Mouse (Mus musculus) liver, embryonic 15.5 days (tissue): ENCODE measurements at regions not wholly inside any gene's neighbourhood (a gene's known extent, or its start where the extent isn't known, plus 50 kb on each side); places are given as distances from the start of the nearest gene placed in this dataset.

ENCODE experiments used
- ATAC-seq: fragments of 200-750 bp; cut with Nextera tagmentation; 2 replicates; pipeline ENCODE4 v1.8.0; 2017; ENCODE audit warnings: moderate number of reproducible peaks, mild to moderate bottlenecking, moderate library complexity; ENCODE audit not compliant: insufficient read depth
- H3K27ac ChIP-seq: fragments of 300-500 bp; sonication (generic); replicated peaks from 2 replicates; pipeline ENCODE4 v1.5.1; 2015; ENCODE audit warnings: mild to moderate bottlenecking, inconsistent platforms
- H3K27me3 ChIP-seq: fragments of 300-500 bp; sonication (generic); 2 replicates; pipeline ENCODE4 v1.6.1; 2015; ENCODE audit warnings: mild to moderate bottlenecking, inconsistent platforms
- H3K36me3 ChIP-seq: fragments of 300-500 bp; sonication (generic); replicated peaks from 2 replicates; pipeline ENCODE4 v1.6.1; 2015; ENCODE audit warnings: moderate library complexity, mild to moderate bottlenecking, inconsistent platforms
- H3K4me1 ChIP-seq: fragments of 300-500 bp; sonication (generic); replicated peaks from 2 replicates; pipeline ENCODE4 v1.6.1; 2015; ENCODE audit warnings: inconsistent platforms
- H3K4me2 ChIP-seq: fragments of 300-500 bp; sonication (generic); 2 replicates; pipeline ENCODE4 v1.6.1; 2015; ENCODE audit warnings: moderate library complexity, mild to moderate bottlenecking, inconsistent platforms
- H3K4me3 ChIP-seq: fragments of 300-500 bp; sonication (generic); replicated peaks from 2 replicates; pipeline ENCODE4 v1.5.1; 2015; ENCODE audit warnings: mild to moderate bottlenecking, inconsistent platforms
- H3K9ac ChIP-seq: fragments of 300-500 bp; sonication (generic); 2 replicates; pipeline ENCODE4 v1.6.1; 2015; ENCODE audit warnings: moderate library complexity, mild to moderate bottlenecking, inconsistent platforms
- H3K9me3 ChIP-seq: fragments of 300-500 bp; sonication (generic); replicated peaks from 2 replicates; pipeline ENCODE4 v1.6.1; 2016; ENCODE audit warnings: inconsistent platforms
- WGBS: fragments of 180-500 bp; shearing (Covaris S2); methylation state at CpG from one replicate; pipeline ENCODE4 v1.1.7; 2015; ENCODE audit warnings: mixed read lengths; ENCODE audit not compliant: insufficient replicate concordance; 5-methylcytosine and 5-hydroxymethylcytosine counted together

DNA sequence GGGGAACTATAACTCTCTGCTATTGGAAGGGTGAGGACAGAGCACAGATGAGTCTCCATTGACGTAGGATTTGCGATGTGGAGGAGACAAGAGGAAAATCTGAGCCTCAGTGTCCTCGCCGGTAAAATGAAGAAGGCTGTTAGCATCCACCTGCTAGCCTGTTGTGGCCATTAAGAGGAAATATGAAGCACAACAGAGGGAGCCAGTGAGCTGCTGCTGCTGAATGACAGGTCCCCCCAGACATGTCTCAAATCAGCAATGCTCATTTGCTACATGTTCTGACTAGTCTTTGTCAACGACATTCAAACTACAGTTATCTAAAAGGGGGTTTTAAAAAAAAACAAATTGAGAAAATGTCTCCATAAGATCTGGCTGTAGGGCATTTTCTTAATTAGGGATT lies 164.6 kb upstream of the Prok2 start:
- no peak for ATAC-seq
- H3K36me3 ChIP-seq = no peaks in the 10 kb centered on the region
- WGBS = 56% methylated on average over 5 of the region's 5 CpGs

DNA sequence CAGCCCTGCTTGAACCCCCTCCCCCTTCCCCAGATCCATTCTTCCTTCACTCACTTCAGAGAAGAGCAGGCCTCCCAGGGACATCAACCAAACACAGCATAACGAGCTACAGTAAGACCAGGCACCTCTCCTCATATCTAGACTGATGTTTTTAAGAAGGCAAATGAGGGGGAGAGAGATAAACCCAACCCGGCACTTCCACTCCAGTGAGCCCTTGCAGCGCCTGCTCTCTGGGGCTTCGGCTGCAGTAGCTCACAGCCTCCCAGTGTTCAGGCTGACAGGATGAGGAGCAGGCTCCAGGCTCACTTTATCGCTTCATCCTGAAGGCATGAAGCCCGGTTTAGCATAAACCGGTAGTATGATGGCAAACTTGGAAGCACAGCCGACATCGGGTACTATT lies 162.9 kb upstream of the Prok2 start:
- no peak for ATAC-seq
- Histone ChIP-seq H3K9ac (no peak overlapping the region), H3K4me2 (no peak overlapping the region), H3K36me3 (no peaks in the 10 kb centered on the region), H3K27me3 (peaks cover 13% of the 10 kb centered on the region; the same call in 1 of the 2 replicates), H3K27ac (no peak overlapping the region), H3K4me3 (no peak overlapping the region), H3K4me1 (no peaks in the 10 kb centered on the region), H3K9me3 (no peaks in the 10 kb centered on the region)
- 32% methylated on average over 9 of the region's 9 CpGs for WGBS

More for the DNA sequence above, 164.6 kb upstream of the Prok2 start:
- H3K4me1 ChIP-seq = no peaks in the 10 kb centered on the region
- H3K9ac ChIP-seq = no peak overlapping the region
- H3K27ac ChIP-seq = no peak overlapping the region
- no peaks in the 10 kb centered on the region for H3K9me3 ChIP-seq
- no peak overlapping the region for H3K4me3 ChIP-seq
- H3K4me2 ChIP-seq = no peak overlapping the region
- peaks cover 10% of the 10 kb centered on the region; the same call in 1 of the 2 replicates for H3K27me3 ChIP-seq

DNA sequence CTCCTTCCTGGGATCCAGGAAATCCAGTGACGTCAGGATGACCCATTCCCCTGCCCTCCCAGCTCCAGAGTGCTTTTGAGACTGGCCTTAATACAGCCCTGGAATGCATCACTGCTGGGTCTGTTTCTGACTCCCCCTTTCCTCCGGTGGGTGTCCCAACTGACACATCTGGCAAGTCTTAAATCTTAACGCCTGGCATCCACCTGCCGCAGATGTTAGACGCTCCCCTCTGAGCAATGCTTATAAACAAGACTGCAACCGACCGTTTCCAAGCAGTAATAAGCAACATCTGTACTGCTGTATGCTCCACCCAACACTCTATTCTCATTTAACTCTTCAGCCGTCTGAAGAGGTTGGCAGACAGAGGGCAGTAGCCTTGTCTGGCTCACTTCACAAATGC lies 161.7 kb upstream of the Prok2 start:
- Histone ChIP-seq H3K36me3 (no peaks in the 10 kb centered on the region), H3K27ac (no peak overlapping the region)

DNA sequence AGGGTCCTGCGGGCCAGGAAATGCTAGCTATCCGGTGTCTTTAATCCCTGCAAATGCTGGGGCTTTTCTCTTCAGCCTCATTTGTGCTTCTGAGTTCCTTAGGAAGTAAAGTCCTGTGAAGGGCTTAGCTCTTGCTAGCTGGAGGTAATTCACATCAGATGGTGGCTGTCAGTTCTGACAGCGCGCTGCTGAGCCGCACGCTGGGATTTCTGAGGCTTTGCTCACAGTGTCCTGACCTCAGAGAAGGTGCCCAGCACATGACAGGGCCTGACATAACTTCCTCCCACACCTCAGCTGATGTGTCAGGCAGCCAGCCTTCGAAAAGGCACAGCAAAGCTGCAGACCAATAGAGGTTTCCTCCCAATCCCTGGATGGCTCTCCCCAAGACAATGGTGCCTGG lies 158.6 kb upstream of the Prok2 start:
- WGBS = 9% methylated on average over 7 of the region's 7 CpGs
- no peak for ATAC-seq
- no peak overlapping the region for H3K9ac ChIP-seq
- H3K27ac ChIP-seq = no peak overlapping the region
- no peaks in the 10 kb centered on the region for H3K9me3 ChIP-seq
- H3K36me3 ChIP-seq = no peaks in the 10 kb centered on the region
- H3K4me1 ChIP-seq = no peaks in the 10 kb centered on the region
- no peak overlapping the region for H3K4me2 ChIP-seq
- H3K27me3 ChIP-seq = peaks cover 8% of the 10 kb centered on the region; the same call in 1 of the 2 replicates
- H3K4me3 ChIP-seq = no peak overlapping the region

More for the DNA sequence above, 161.7 kb upstream of the Prok2 start:
- no peak for ATAC-seq
- no peak overlapping the region for H3K9ac ChIP-seq
- H3K4me1 ChIP-seq = no peaks in the 10 kb centered on the region
- no peak overlapping the region for H3K4me3 ChIP-seq
- H3K9me3 ChIP-seq = no peaks in the 10 kb centered on the region
- peaks cover 16% of the 10 kb centered on the region; the same call in 1 of the 2 replicates for H3K27me3 ChIP-seq
- H3K4me2 ChIP-seq = no peak overlapping the region
- 50% methylated on average over 8 of the region's 8 CpGs for WGBS

DNA sequence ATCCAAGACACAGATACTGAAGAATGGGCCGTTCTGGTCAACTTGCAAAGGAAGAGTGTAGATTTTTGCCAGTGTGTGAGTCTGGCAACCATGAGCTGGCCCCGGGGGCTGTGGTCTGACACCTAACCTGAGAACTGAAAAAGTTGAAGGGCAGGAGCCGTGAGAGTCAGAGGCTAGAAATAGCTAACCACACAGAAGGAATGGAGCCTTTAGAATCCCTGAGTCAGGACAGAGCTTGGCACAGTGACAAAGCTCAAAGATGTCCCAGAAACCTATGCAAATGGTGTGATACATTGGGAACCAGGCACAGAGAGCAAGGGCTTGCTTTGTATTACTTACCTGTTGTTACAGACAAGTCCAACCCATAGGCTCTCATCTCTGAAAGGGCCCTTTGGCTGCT lies 157.9 kb upstream of the Prok2 start:
- no peak for ATAC-seq
- 51% methylated on average over 3 of the region's 3 CpGs for WGBS
- H3K4me1 ChIP-seq = no peaks in the 10 kb centered on the region
- no peaks in the 10 kb centered on the region for H3K9me3 ChIP-seq
- no peak overlapping the region for H3K4me3 ChIP-seq
- no peaks in the 10 kb centered on the region for H3K36me3 ChIP-seq
- peaks cover 6% of the 10 kb centered on the region; the same call in 1 of the 2 replicates for H3K27me3 ChIP-seq
- H3K4me2 ChIP-seq = no peak overlapping the region
- H3K9ac ChIP-seq = no peak overlapping the region
- no peak overlapping the region for H3K27ac ChIP-seq

DNA sequence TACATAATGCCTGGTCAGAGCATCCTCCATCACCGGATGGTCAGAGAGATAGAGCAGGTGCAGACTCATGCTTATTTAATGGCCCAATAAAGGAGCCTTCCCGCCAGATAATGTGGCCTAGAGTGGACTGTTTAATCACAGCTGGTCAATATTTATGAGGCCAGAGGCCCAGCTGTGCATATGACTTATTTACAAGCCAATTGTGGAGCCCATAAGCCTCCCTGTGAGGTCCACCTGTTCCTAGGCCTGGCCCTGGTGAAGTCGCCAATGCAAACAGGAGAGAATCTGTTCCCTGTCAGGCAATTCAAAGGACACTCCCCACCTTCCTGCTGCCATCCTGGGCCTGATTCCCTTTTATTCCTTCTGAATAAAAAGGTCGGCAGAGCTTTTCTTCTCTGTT lies 155.4 kb upstream of the Prok2 start:
- WGBS = 53% methylated on average over 4 of the region's 4 CpGs

DNA sequence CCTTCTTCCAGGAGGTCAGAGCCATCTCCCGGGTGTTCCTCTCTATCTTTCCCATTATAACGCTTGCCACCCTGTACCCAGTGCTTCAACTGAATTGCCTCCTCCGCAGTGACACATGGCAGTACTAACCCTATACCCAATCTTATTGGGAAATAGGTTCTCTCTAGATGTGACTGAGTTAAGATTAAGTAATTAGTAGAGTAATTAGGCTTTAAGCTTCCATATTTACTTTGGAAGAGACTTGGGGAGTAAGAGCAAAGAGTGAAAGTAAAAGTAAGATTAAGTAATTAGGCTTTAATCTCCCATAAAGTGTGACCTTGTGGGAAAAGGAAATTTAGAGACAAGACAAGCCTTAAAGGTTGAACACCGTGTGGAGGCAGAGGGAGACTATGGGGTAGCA lies 148.7 kb upstream of the Prok2 start:
- no peak for ATAC-seq
- H3K4me1 ChIP-seq = no peaks in the 10 kb centered on the region
- H3K9ac ChIP-seq = no peak overlapping the region
- H3K27me3 ChIP-seq = no peaks in the 10 kb centered on the region
- WGBS = 69% methylated on average over 4 of the region's 4 CpGs
- H3K4me3 ChIP-seq = no peak overlapping the region
- no peaks in the 10 kb centered on the region for H3K9me3 ChIP-seq
- no peak overlapping the region for H3K27ac ChIP-seq
- no peak overlapping the region for H3K4me2 ChIP-seq
- H3K36me3 ChIP-seq = no peaks in the 10 kb centered on the region

More for the DNA sequence above, 155.4 kb upstream of the Prok2 start:
- H3K9me3 ChIP-seq = no peaks in the 10 kb centered on the region
- H3K4me1 ChIP-seq = no peaks in the 10 kb centered on the region
- H3K4me2 ChIP-seq = no peak overlapping the region
- H3K36me3 ChIP-seq = no peaks in the 10 kb centered on the region
- no peak overlapping the region for H3K4me3 ChIP-seq
- no peak for ATAC-seq
- no peak overlapping the region for H3K9ac ChIP-seq
- peaks cover 6% of the 10 kb centered on the region; the same call in 1 of the 2 replicates for H3K27me3 ChIP-seq
- no peak overlapping the region for H3K27ac ChIP-seq

DNA sequence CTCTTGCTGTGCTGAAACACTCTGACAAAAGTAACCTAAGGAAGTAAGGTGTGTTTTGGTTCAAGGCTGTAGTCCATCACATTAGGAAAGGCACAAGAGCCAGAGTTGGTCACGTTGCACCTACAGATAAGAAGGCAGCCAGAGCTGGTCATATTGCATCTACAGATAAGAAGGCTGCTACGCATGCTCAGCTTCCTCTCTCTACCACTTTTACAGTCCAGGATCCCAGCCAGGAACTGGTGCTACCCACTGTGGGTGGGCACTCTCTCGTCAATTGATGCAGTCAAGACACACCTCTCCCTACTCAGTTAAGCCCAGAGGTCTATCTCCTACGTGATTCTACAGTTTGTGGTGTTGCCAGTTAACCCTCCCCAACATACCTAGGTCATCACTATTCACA lies 147.8 kb upstream of the Prok2 start:
- no peak overlapping the region for H3K4me3 ChIP-seq
- ATAC-seq = no peak
- no peaks in the 10 kb centered on the region for H3K4me1 ChIP-seq
- H3K36me3 ChIP-seq = no peaks in the 10 kb centered on the region
- no peaks in the 10 kb centered on the region for H3K9me3 ChIP-seq
- no peak overlapping the region for H3K9ac ChIP-seq
- no peak overlapping the region for H3K4me2 ChIP-seq
- 14% methylated on average over 4 of the region's 4 CpGs for WGBS
- H3K27me3 ChIP-seq = no peaks in the 10 kb centered on the region
- H3K27ac ChIP-seq = no peak overlapping the region

DNA sequence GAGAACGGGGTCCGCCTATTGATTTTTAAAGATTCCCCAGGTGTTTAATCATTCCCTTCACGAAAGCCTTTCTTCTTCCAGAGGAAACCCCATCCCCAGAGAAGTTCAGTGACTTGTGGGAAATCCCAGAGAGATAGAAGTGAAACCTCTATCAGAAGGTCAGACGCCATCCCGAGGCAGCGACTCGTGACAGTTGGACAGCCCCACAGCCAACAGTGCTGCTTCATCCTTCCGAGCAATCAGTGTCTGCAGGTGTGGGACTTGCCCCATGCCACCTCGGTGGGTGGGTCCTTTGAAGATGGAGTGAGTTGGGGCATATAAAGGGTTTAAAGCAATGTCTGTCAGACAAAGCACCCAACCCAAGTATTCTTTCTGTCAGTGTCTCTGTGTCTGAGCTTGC lies 139.9 kb upstream of the Prok2 start:
- no peaks in the 10 kb centered on the region for H3K4me1 ChIP-seq
- 55% methylated on average over 9 of the region's 9 CpGs for WGBS
- H3K27ac ChIP-seq = no peak overlapping the region
- ATAC-seq = no peak
- no peaks in the 10 kb centered on the region for H3K36me3 ChIP-seq
- no peak overlapping the region for H3K4me3 ChIP-seq
- H3K27me3 ChIP-seq = no peaks in the 10 kb centered on the region
- H3K9ac ChIP-seq = no peak overlapping the region
- H3K4me2 ChIP-seq = no peak overlapping the region
- H3K9me3 ChIP-seq = no peaks in the 10 kb centered on the region

DNA sequence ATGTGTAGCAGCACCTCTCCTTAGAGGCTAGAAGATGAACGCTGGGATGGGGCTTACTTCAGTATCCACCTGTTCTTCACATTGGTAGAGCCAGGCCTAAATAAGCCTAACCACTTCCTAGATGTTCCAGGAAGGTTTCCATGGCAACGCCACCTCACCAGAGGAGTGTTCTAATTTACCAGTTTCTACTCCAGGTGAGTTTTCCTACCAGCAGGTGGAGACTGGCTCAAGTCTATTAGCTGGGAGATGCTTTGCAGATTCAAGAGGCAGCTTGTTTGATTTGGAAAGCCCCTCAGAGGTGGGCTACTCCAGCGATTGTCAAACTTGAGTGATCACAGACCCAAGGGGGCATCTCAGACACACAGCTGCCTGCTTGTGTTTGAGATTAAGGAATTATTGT lies 138.8 kb upstream of the Prok2 start:
- no peak for ATAC-seq
- Histone ChIP-seq H3K4me2 (no peak overlapping the region), H3K36me3 (no peaks in the 10 kb centered on the region), H3K27ac (no peak overlapping the region), H3K27me3 (no peaks in the 10 kb centered on the region), H3K9me3 (no peaks in the 10 kb centered on the region), H3K9ac (no peak overlapping the region), H3K4me1 (no peaks in the 10 kb centered on the region), H3K4me3 (no peak overlapping the region)
- 39% methylated on average over 3 of the region's 3 CpGs for WGBS

DNA sequence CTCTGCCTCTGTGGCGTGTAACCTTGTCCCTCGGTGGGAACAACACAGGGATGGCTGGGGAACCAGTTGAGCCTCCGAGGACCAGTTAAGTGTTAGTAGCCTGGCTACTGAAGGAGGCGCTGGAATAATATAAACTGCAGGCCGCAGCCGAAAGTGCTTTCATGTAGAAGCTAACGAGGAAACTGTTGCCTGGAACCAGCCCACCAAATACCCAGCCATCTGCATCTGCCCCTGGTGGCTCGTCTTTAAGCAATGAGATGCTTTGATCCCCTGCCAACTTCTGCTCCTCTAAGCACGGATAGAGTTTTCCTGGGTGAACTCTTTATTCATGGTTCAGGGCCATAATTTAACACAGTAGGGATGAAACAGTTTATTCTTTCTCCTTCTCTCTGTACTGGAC lies 137.2 kb upstream of the Prok2 start:
- Histone ChIP-seq H3K27ac (no peak overlapping the region), H3K4me2 (no peak overlapping the region), H3K36me3 (no peaks in the 10 kb centered on the region), H3K4me1 (no peaks in the 10 kb centered on the region), H3K9ac (no peak overlapping the region), H3K27me3 (no peaks in the 10 kb centered on the region), H3K4me3 (no peak overlapping the region), H3K9me3 (no peaks in the 10 kb centered on the region)
- WGBS = 58% methylated on average over 9 of the region's 9 CpGs
- ATAC-seq = no peak

DNA sequence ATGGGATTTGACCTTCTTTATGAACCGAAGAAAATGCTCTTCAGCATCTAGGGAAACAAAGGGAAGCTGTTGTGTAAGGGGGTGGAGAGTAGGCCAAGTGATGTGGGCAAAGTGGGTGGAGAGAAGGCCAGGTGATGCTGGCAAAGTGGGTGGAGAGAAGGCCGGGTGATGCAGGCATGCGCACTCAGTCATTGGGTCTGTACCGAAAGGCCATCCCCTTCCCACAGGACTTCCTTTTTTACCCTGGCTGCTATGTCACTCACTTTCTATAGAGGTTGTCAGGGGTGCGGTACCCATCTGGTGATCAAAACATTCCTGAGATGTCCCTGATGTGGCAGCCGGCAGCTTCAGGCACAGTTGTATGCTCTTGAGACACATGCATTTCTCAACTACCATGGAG lies 131.2 kb upstream of the Prok2 start:
- H3K36me3 ChIP-seq = no peaks in the 10 kb centered on the region
- no peak overlapping the region for H3K4me3 ChIP-seq
- 68% methylated on average over 6 of the region's 6 CpGs for WGBS
- no peaks in the 10 kb centered on the region for H3K9me3 ChIP-seq
- H3K9ac ChIP-seq = no peak overlapping the region
- H3K27ac ChIP-seq = no peak overlapping the region
- no peak overlapping the region for H3K4me2 ChIP-seq
- no peaks in the 10 kb centered on the region for H3K4me1 ChIP-seq
- no peak for ATAC-seq
- no peaks in the 10 kb centered on the region for H3K27me3 ChIP-seq
